Mouse (Mus musculus): ENCODE data around the gene Psmb2. TPM values are rescaled to one million over a fixed set of nuclear protein-coding genes. Genes with fewer than 3 reads are reported as not detected.
A peak's percentile ranks its signal among the peaks of the same experiment; 100 is the strongest.

Psmb2 gene
- total RNA-seq, 2 experiments from 2014 or later, result 92.5 to 93.7 TPM

DNA sequence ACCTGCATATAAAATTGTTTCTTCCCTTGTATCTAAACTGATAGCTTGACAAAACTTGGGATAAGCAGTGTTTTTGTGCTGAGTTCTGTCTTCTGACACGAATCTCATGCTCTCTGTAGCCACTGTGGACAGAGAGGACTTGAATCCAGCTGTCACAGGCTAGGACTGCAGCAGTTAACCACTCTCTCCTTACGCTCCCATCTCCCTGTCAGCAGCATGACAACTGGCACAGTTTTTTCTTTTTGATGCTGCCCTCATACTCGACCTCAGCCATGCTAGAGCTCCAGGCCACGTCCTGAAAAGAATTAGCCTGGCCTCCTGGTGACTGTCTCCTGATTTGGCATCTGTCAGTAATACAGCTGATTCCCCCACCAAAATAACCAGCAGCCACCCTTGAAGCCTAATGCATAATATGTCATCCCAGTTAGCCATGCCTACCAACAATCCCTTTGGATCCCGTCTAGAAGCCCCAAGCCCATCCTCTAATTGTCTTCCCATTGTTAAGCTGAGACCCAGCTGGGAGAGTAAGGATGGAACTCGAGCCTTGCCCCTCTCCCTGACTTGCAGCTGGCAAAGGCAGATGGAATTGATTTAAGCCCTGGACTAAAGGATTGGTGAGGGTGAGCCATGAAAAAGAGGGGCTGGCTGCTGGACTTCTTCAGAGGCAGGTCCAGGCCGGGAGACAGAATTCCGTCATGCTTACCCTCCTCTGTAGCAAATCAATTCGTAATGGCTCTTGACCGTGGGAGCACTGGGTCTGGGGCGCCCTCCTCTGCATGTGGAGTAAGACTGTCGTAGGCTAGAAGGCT lies 29.4 kb downstream of the Psmb2 start:
- DNase-seq (ENCODE audit: low spot score in 2 of 2), result no peak
- intact Hi-C loops (cut with DNase I), result no loop called here

DNA sequence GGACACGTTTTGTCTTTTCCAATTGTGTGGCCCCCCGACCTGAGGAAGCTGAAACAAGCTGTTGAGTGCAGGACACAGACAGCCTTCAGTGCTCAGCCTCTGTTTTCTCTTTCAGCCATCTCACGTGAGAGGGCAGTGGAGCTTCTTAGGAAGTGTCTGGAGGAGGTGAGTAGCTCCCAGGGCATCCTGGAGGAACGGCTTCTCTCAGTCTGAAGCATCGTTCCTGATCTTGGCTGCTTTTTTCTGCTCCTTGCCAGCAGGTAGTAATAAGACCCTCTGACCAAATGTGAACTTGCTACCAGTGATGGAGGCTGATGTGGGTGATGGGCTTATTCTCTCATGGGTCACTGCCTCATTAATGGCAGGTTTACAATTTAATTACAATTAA lies 30.0 kb downstream of the Psmb2 start:
- intact Hi-C loops (cut with DNase I), result no loop called here
- DNase-seq (ENCODE audit: low spot score in 2 of 2), result no peak

DNA sequence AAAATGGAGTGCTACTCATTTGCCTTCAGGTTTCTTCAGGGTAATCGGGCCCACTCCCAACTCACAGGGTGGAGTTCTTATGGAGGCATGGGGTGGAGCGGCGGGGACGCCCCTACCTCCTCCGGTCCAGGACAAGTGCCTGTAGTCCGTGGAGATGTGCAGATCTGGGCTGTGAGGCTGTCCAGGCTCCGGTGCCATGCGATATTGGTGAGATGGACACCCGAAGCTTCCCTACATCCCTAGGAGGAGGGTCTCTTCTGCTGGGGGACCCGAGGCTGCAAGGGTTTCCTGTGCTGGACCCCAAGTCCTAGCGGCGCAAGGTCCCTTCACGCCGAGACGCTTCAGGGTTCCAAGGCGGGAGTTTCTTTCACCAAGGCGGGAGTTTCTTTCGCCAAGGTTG lies 54.7 kb downstream of the Psmb2 start:
- intact Hi-C loops (cut with DNase I), result no loop called here
- no peak for DNase-seq (ENCODE audit: low spot score in 2 of 2)

DNA sequence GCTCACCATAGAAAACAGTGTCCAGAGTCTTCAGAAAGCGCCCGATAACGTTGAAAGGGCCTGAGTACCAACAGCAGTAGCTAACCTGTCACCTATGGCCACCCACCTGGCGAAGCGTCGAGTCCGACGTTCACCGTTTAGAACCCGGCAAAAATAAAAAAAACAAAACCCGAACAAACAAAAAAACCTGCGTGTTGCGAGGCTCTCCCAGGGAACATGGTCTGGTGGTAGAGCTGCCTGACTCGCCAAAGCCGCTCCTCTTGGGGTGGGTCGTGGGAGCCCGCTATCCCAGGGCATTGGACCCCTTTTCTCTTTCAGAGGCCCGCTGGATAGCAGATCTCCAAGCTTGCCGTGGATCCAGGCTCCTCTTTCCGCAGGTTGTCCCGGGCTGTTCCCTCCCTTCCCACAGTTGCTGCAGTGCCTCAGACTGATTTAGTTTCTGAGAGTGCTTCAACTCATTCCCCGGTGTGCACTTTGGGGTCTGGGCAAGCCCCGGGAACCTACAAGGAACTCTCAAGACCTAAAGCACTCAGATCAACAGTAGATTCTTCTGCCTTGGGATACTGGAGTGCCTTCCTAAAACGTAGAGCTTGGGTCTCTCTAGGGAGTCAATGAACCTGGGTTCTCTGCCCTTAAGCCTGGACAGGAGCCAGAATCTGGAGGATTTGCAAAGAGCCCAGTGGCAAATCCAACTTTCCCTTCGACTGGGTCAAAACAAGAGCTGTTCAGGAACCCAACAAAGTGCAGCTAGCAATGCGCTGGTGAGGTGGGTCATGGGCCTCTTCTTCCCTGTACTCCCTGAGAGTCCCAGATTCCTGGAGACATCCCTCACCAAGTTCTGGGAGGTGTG lies 55.3 kb downstream of the Psmb2 start:
- no peak for DNase-seq (ENCODE audit: low spot score in 2 of 2)
- intact Hi-C loops (cut with DNase I), result no loop called here

DNA sequence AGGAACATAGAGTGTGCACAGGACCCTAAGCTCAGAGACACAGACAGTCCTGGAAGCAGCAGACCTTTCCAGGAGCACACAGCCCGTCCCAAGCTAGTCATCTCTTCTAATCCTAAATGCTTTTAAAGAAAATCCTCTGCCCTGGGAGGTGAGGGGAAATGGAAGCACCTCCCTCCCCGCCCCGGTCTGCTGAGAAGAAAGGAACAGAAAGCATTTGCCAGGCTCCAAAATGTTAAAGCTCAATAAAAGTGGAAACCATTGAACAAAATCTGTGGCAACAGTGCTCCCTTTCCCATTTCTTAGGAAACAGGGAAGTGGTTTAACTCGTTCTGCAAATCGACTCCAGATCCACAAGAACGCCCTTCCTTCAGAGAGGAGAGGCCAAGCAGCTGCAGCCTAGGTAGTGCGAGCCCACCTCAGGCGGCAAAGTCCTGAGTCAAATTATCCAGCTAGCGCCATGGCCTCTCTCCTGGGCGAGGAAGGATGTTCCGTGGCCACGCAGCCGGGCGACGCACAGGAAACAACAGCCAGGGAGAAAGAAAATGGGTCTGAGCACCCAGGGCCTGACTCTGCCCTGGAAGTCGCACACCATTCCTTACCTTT lies 56.7 kb downstream of the Psmb2 start:
- DNase-seq (ENCODE audit: low spot score in 2 of 2), result no peak
- intact Hi-C loops (cut with DNase I), result no loop called here

DNA sequence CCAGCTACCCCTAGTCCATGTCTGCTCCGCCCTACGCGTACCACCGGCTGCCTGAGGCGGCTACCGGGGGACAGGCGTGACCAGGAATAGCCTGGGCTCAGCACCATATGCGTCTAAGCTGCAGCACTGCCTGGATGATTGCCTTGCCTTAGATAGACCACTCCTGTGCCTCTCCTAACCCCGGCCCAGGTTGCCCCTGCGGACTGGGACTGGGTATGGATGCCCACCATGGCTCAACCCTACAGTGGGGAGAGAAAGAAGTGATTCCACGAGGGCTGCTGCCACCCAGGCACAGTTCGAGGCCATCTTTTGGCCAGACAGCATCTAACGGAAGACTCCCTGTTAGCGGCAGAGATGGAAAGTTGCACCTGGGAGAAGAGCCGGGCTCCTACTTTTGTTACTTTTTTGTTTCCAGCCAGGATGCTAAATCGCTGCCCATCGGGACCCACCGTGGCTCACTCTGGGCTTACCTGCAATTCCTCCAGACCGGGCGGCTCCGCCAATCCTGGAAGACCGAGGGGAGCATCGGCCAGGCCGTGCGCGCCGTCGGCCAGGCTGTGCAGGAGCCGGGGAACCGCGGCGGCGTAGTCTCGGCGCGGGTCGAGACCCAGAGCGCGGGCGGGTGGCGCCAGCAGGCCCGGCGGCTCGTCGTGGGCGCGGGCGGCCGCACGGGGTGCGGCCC lies 57.4 kb downstream of the Psmb2 start:
- DNase-seq (ENCODE audit: low spot score in 2 of 2), result no peak
- intact Hi-C loops (cut with DNase I), result no loop called here

DNA sequence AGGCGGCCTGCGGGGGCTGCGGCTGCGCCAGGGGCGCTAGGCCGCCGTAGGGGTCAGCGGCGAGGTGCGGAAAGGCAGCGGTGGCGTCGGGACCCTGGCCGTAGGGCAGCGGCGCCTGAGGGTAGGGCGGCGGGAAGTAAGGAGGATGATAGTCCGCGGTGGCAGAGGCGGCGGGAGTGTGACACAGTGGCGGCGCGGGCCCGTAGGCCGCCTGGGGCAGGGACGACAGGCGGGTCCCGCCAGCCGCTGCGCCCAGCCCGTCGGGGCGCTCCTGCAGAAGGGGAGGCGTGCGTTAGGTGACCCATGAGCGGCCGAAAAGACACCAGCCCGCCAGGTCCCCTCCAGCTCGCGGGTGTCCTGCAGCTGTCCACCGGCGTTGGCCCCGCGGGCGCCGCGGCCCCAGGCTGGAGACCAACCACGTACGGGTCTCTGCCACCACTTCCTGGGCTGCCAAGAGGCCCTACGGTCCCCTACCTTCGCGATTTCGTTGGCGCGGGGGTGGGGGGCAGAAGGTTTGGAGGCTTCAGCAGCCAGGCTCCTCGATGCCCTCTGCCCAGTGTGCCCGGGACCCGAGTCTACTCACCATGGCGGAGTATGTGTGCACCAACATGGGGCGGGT lies 58.1 kb downstream of the Psmb2 start:
- intact Hi-C loops (cut with DNase I), result no loop called here
- no peak for DNase-seq (ENCODE audit: low spot score in 2 of 2)

DNA sequence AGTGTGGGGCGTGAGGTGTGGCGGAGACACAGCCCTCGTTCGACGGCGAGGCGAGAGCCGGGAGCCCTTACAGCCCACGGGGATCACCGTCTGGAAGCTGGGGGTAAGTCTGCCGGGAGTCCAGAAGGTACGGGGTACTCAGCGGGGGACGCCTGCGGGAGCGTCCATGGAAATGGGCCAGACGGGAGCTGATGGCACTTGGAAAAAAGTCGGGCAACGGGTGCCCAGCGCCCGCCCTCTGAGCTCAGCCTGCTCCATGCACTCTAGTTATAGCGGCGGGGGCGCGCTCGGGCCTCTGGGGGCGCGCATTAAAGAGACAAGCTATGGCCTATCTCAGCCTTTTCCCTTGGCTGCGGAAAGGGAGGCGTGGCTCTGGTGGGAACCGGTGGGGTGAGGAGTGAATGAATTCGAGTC lies 58.6 kb downstream of the Psmb2 start, which contains the start of gene Tfap2e:
Gene Tfap2e (minus strand): TSS at position 240 of the 414 bp plus-strand sequence.
- DNase-seq (ENCODE audit: low spot score in 2 of 2), result no peak
- intact Hi-C loops (cut with DNase I), result no loop called here

DNA sequence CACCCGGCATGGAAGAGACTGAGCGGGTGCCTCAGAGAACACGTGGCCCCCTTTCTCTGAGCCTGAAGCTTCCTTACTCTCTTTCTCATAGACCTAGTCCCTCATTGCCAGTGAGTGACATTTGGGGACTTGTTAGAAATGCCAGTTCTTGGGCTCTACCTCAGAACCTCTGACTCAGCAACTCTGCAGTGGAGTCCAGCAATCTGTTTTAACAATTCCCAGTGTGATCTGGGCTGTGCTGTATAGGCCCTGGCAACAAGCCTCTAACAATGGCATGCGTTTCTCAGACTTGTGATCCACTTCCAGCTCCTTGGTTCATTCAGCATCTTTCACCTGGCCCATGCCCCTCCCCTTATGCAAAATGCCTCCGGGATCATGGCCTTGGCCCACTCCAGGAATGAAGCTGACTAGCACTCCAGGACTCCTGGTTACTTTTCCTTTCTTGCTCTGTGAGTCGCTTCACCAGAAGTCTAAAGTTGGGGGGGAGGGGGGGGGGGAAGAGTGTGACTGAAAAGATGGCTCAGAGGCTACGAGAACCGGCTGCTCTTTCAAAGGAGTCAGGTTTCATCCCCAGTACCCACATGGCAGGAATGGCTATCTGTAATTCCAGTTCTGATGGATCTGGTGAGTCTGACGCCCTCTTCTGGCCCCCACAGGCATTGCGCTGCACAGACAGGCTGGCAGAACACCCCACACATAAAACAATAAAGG lies 62.7 kb downstream of the Psmb2 start:
- no peak for DNase-seq (ENCODE audit: low spot score in 2 of 2)
- intact Hi-C loops (cut with DNase I), result no loop called here

DNA sequence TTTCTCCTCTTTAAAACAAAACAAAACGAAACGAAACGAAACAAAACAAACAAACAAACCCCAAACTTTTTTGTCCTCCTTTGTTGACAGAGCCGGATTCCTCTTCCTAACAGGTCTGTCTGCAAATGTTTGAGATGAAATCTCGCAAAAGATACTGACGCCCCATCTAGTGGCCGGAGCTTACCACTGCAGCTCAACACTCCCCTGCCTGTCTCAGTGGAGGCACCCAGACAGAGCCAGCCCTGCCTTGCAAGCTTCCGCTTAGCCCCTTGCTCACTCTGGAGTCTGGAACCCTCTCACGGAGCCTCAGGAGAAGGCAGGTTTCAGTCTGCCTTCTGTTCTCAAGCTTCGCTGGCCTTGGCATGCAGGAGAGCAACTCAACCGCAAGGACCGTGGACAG lies 64.0 kb downstream of the Psmb2 start:
- DNase-seq (ENCODE audit: low spot score in 2 of 2), result peak; percentile 86 to 92
- intact Hi-C loops (cut with DNase I), result loop anchor here (1.0 kb wide), 3 partner anchors 109 to 185 kb away; partner anchors contain the start of gene Clspn

DNA sequence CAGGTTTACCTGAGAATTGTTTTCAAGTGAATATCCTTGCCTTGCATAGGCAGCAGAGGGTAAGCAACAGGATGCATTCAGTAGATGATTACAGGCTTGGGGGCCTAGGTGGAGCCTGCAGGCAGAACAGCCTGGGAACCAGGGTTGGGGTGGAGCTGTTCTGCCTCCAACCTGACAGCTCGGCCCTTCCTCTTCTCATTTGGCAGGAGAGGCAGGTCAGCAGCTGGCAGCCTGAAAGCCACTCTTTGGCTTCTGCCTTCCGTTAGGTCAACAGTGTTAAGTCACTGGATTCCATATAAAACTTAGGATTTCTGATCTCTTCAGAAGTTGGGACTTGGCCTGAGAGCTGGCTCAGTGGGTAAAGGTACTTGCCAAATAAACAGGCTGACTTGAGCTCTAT lies 65.5 kb downstream of the Psmb2 start:
- intact Hi-C loops (cut with DNase I), result no loop called here
- DNase-seq (ENCODE audit: low spot score in 2 of 2), result no peak

DNA sequence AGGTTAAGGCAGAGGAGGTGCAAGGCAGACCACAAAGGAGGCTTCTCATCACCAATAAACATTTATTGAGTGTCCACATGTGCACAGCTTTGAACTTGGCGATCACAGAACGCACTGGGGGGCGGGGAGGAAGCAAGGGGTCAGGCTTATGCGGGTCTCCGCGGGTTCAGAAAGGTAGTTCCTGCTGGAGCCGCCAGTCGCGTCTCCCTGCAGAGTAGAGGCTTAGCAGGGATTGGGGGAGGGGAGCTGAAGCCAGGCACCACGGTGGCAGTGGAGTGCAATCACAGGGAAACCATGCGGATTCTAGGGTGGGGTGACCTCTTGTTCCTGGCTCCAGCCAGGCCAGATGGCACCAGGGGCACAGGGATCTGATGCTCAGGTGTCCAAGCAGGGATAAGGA lies 66.3 kb downstream of the Psmb2 start:
- DNase-seq (ENCODE audit: low spot score in 2 of 2), result peak in 1 of 2 experiments; percentile 4
- intact Hi-C loops (cut with DNase I), result no loop called here

DNA sequence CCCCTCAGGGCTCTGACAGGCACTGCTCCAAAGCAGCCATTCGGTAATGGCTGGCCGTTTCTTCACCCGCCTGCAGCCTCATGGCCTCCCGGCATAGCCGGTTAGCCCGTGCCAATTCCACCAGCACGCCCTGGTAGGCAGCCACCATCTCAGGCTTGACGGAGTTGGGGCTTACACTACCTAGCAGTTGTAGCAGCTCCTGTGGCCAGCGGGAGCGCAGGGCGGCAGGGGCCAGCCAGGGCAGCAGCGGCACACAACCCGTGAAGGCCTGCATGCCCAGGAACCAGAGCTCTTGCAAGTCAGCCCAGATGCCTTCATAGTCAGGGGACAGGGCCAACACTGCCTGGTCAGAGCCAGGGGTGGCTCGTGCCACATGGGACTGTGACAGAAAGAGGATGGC lies 67.4 kb downstream of the Psmb2 start:
- intact Hi-C loops (cut with DNase I), result no loop called here
- no peak for DNase-seq (ENCODE audit: low spot score in 2 of 2)

DNA sequence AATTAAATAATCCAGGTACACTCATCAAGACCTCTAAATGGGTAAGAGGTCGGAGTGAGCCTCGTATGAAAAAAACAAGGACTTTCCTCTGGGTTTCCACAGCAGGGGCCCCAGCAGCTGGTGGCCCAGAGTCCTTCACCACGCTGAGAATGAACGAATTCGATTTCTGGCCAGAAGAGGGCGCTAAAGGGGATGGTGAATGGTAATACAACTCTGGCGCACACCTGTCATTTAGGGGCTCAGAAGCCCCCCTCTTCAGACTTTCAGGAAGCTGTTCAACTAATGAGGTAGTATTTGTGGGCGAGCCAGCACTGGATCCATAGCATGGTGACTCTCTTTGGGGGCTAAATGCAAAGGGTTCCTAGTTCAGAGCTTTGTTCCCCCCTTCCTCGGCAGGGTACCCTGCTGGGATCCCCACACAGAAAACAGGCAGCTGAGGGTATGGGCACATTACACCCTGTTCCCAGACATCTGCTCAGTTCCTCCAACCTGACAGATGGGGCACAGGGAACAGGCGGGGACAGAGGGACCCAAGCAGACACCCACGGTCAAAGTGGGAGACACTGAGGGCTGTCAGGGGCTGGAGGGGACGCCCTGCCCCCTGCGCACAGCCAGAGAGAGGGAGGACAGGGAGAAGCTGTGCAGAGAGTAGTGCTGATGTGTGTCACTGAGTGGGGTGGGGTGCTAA lies 68.2 kb downstream of the Psmb2 start:
- DNase-seq (ENCODE audit: low spot score in 2 of 2), result peak; percentile 55
- intact Hi-C loops (cut with DNase I), result no loop called here

DNA sequence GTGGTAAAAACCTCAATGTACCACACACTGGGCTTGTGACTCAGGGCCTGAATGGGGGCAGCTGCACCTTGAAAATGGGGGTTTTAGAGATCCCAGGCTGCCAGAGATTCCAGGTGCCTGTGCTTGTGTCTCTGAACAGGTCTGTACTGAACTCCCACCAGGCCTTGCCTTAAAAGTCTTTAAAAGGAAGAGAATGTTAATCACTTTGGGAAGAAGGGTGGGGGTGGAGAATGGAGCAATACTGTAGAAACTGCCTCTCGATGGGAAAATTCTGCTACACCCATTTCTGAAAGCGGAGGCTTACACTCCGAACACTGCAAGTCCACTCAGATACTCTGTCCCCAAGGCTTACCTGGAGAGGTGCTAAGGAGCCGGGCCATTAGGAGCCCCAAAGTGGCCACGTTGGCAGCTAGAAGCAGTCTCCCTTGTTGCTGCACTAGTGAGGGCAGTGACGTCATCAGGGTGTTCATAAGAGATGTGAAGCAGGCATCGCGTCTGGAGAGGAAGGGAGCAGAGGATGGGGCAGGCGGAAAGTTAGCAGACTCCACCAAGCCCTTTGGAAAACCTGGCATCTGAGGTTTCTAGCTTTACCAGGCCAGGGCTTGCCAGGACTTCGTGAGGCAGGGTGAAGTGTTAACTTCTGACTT lies 68.9 kb downstream of the Psmb2 start:
- DNase-seq (ENCODE audit: low spot score in 2 of 2), result peak; percentile 18 to 51

DNA sequence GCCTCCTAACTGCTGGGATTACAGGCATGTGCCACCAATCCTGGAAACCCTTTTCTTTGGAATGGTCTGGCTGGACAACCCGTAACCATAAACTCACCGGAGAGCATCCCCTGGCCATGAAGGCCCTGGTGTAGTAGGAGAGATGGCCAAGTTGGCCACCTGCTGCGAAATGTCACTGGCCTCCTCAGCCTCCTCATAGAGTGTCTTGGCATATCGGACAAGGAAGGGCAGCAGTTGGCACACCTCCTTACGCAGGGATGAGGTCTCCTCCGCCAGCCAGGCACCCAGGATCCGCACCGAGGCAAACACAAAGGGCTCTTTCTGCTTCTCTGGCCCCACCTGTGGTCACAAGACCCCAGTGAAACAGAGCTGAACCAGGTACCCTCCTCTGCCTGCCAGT lies 71.0 kb downstream of the Psmb2 start:
- DNase-seq (ENCODE audit: low spot score in 2 of 2), result no peak
- intact Hi-C loops (cut with DNase I), result no loop called here

More for the DNA sequence above, 68.9 kb downstream of the Psmb2 start:
- intact Hi-C loops (cut with DNase I), result no loop called here

DNA sequence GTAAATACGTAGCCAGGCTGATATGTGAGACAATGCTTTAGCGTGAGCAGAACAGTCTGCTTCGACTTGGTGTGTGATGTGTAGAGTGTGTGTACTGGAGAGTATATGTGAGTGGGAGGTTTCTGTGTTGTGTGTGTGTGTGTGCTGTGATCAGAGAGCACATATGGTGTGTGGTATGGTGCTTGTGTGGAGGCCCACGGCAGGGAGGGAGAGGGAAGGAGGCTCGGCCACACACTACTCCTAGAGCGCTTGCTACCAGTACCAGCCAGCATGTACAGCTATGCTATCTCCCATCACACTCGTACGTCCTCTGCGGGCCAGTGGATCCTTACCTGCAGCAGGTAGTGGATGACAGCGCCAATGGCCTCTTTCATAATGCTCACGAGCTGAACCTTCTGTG lies 72.1 kb downstream of the Psmb2 start:
- DNase-seq (ENCODE audit: low spot score in 2 of 2), result peak; percentile 46 to 85
- intact Hi-C loops (cut with DNase I), result no loop called here

Measured in left cerebral cortex, postnatal 25 days (tissue).